Mouse (Mus musculus): ENCODE results near the gene Phyhipl. TPM values are rescaled to one million over a fixed set of nuclear protein-coding genes. Genes with fewer than 3 reads are reported as not detected.

Phyhipl gene
- total RNA-seq, 2 experiments from 2014 or later = 0.31 to 0.65 TPM

GRCm38 (mm10) chr10:70532249-70532648, 123.5 kb downstream of the Phyhipl start:
- DNase-seq = no peak

DNA sequence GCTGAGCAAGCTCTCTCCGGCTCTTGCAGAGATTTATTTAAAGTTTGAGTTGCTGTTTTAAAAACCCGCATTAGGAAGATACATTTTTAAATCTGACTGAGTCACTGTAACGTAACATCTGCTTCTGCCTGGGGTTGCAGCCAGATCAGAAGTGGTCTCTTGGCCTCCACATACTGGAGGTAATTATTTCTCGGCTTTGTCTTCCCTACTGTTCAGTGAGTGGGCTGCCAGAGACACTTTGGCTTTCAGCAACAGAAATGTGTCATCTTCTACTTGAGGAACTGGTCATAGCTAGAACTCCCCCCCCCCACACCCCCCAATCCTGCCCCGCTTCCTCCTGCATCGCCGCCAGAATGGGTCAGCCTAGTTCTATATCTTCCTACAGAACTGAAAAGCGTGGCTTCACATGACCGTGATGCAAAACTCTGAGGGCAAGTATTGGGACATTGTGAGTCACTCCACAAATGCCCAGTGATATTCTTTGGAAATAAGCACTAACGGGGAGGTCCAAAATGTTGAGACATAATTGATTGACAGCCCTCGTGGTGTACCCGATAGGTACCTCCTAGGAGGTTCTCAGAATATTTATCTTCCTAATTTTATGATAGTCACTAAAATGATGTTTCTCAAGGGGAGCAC, 125.5 kb downstream of the Phyhipl start:
- DNase-seq = no peak

DNA sequence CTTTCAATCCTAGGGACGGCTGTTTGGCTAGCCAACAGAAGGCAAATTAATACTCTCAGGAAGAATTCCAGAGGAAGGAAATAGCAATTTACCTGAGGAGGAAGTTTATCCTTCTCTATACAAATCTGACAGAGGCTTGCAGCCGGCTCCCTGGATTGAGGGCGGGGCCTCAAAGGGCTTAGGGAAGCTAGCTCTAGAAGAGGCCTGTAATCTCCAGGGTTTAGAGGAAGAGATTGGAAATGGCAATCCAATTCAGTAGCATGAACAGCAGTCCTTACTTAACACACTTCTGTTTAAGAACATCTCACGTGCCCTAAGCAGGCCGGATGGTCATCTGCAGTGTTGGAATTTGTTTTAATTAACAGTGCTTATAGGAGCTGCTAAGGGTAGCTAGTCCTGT, 134.4 kb downstream of the Phyhipl start:
- DNase-seq = no peak

- peak; percentile 15 for DNase-seq
Observed at GRCm38 (mm10) chr10:70520143-70521131, 135.3 kb downstream of the Phyhipl start.

DNA sequence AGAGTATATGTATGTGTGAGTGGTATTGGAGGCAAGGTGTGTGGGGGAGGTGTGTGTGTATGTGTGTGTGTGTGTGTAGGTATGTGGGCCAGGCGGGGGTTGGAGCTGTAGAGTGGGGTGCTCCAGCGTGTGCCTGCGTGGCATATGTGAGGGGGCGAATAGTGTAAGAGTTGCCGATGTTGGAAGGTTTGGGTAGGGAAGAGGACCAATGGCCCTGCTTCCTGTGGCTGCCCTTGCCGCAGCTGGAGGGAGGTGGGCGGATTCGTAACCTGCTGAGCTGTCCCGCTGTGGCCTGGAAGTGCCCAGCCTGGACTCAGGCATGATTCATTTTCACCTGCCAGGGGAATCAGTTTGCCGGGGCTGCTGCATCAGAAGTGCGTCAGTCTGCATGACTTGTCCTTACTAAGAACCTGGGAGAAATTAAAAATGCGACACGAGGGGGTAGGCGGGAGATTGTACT, 136.1 kb downstream of the Phyhipl start:
- no peak for DNase-seq

DNA sequence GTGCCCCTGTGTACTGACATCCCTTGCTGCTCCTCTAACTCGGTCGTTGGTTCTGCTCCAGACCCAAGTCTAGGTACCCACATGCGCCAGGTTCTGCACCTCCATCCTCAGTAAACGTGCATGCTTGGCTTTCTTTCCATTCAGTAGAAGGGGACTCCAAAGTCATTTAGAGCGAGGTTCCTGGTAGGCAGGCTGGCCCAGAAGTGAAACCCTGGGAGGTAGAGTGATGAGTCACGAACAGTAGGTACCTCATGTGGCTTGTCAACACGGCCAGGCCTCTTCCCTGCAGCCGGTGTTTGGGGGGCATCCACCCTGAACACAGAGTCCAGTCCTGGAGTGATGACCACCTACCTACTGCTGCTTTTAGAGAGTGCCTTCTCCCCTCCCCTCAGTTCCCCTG, 139.1 kb downstream of the Phyhipl start:
- no peak for DNase-seq

DNA sequence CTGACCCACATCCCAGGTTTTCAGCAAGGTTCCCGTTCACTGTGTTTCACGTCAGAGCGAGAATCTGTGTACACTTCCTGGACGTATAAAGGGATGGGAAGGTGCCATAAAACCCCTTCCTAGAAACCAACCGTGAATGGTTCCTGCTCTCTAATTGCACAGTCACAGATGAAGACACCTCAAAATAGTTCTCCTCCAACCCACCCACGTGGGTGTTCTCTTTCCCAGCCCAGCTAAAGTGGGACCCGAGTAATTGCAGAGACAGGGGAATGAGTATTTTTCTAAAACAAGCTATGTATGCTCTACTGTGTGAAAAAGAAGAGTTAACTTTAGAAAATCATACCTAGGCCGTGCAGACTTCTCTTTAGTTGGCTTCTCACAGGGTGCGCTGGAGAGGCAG, 140.9 kb downstream of the Phyhipl start:
- DNase-seq = no peak

DNA sequence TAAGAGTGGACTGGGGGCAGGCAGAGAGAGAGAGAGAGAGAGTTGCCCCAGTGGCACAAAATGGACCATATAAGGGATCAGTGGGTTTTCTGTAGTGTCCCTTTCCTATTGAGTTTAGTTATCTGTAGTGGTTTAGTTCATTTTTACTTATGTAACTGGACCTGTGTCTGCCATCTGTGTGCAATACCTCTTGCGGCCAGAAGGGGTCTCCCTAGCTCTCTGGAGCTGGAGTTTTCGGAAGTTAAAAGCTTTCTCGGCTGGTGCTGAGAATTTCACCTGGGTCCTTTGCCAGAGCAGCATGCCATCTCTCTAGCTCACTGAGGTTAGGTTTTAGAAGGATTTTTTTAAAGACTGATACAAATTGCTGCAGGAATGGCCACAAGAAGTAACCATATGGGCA, 147.9 kb downstream of the Phyhipl start:
- no peak for DNase-seq

Other genes starting within 250 kb of the Phyhipl start
- gene Fam13c, start 215.5 kb downstream of the Phyhipl start, total RNA-seq (2021) = 1 to 10 TPM; 6.2 to 7.8 TPM